Mouse (Mus musculus) thymus, postnatal 36 days (tissue): ENCODE data around the gene Apol6.
"Not testable (repeated sequence)": the region's sequence is repeated elsewhere in the genome, so short reads cannot be mapped to it uniquely, and the experiment has no call there.

ENCODE experiments used
- DNase-seq, 2 experiments: peaks; one replicate each; pipeline ENCODE4 v3.0.0; 2022; ENCODE audit warnings: mixed read lengths in 2 of 2

The Apol6 gene

DNA sequence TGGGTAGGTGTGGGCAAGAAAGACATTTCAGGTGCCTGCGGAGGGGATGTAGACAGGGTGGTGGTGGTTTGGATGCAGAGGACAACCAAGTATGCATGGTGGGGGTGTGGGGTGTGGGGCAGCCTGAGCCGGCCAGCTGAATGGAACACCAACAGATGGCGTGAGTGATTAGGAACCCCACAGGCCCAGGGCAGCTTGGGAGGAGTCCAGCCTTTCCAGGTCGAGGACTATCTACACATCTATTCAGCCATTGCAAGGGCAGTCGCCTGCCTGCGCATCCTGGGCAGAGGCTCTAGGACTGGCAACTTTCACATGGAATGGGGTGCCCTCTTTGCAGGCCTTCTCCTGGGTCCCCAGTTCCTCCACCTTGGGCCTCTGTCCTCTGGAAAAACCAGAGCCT, 10.0 kb upstream of the Apol6 start:
- DNase-seq = no peak

GRCm38 (mm10) chr15:77035643-77036042, 8.9 kb upstream of the Apol6 start:
- DNase-seq = no peak

DNA sequence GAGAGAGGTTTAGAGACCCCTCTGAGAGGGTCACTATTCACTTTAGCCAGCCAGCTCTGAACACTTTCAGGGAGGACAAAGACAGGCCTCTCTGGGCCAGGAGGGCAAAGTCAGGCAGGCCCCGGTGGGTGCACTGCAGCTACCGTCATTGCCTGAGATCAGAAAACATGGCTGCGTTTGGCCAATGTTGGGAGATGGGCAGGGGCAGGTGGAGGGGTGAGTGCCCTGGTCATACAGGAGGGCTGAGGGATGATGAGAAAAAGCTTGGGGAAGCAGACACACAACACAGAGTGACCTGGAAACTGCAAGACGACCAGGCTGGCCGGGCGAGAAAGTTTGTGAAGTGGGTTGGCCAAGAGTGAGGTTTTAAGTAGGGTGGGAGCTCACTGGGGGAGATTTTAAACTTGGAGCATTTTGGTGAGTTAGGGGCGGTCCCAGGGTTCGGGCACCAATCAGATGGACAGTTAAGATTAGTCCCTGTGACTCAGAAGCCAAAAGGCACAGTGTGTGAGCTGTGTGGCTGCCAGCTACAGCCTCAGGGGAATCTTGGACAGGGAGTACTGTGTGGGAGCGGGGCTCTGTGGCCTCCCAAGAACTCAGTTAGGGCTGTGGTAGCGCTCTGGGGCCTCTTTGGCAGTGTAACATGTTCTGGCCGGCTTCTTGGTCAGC, 8.1 kb upstream of the Apol6 start:
- DNase-seq = no peak

- no peak for DNase-seq
Measured at GRCm38 (mm10) chr15:77036989-77037277, 7.6 kb upstream of the Apol6 start.

GRCm38 (mm10) chr15:77037278-77038161, 7.0 kb upstream of the Apol6 start:
- DNase-seq = no peak

- no peak for DNase-seq
Measured at GRCm38 (mm10) chr15:77039211-77039700, 5.3 kb upstream of the Apol6 start.

GRCm38 (mm10) chr15:77040784-77041183, 3.7 kb upstream of the Apol6 start:
- DNase-seq = no peak

- no peak for DNase-seq
Measured at GRCm38 (mm10) chr15:77045609-77046008, 1.1 kb downstream of the Apol6 start.

GRCm38 (mm10) chr15:77050570-77050969, 6.0 kb downstream of the Apol6 start, which contains the start of gene Mb:
Gene Mb (minus strand): TSS chr15:77050670.
- DNase-seq = no peak

DNA sequence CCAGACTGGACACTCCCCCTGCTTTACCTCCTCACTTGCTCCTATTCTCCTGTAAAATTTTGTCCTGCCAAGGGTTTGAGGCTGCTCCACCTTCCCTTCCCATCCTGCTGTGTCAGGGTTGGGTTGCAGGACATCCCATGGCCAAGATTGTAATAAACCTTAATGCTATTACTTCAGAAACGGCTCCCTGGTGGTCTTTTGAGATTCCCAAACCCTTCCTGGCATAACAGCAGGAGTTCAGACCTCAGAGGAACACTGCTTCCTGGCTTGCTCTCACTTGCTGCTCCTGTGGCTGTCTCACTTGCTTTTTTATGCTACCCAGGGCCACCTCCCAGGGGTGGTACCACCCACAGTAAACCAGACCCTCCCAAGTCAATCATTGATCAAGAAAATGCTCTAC, 7.6 kb downstream of the Apol6 start:
- DNase-seq = no peak

- DNase-seq = no peak
Measured at GRCm38 (mm10) chr15:77053021-77053420, 8.5 kb downstream of the Apol6 start.

DNA sequence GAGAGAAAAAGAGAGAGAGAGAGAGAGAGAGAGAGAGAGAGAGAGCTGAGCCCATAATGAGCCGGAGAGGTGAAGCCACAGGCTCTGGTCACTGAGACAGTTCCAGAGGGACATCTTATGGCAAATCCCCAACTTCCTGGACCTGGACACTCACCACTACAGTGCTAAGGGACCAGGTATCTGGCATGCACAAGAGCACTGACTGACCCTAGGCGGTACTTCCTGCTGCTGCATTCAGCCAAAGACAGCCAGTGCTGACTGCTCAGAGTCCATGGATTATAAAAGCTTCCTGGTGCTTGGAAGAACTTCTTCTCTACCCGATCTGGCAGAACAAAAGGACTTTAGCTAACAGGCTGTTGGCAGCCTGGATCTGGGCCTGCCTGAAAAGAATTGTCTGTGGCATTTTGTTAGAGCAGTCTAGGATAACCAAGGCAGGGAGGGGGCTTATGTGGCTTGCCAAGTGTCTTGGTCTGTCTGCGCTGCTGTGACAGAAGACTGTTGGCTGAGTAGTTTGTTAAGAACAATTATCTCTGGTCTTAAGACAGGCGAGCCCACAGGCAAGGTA, 10.2 kb downstream of the Apol6 start:
- no peak for DNase-seq

GRCm38 (mm10) chr15:77056001-77056790, 11.7 kb downstream of the Apol6 start:
- DNase-seq = no peak

GRCm38 (mm10) chr15:77056791-77057051, 12.2 kb downstream of the Apol6 start:
- DNase-seq = no peak

- no peak for DNase-seq
Measured at GRCm38 (mm10) chr15:77058566-77058965, 14.0 kb downstream of the Apol6 start.

DNA sequence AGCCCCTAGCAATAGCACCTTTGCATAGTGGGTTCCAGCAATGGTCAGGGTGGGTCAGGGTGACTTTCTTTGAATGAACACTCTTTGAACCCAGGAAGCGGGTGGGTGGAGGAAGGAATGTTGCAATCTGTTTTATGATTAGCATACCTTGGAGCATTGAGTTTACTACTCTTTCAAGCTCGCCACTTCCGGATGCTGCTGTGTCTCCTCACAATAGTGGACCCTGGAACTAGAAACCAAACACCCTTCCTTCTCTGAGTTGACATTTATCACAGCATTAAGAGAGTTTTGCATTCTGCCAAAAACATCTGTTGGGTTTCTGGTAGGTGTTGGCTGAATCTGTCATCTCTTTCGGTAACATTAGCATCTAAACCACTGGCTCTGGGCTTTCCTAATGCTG, 14.9 kb downstream of the Apol6 start:
- DNase-seq = not testable (repeated sequence)

DNA sequence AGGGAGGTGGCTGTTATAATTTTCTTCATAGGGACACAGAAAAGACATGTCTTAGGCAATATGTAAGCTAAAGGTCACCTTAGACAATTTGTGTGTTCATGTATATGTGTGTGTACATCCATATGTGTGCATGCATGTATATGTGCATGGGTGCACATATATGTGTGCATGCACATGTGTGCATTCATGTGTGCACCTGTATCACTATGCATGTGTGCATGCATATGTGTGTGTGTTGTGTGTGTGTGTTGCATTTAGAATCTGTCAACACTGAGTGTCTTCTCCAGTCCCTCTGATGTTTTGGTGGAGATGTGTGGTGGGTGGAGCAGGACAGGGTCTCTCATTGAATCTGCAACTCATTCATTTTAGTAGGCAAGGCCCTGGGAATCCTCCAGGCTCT, 18.2 kb downstream of the Apol6 start:
- DNase-seq = no peak

- DNase-seq = no peak
Measured at GRCm38 (mm10) chr15:77065259-77065852, 20.8 kb downstream of the Apol6 start.

- no peak for DNase-seq
Measured at GRCm38 (mm10) chr15:77066233-77066632, 21.7 kb downstream of the Apol6 start.

- no peak for DNase-seq
Measured at GRCm38 (mm10) chr15:77068439-77068861, 23.9 kb downstream of the Apol6 start.

GRCm38 (mm10) chr15:77069019-77069418, 24.5 kb downstream of the Apol6 start:
- no peak for DNase-seq

GRCm38 (mm10) chr15:77070745-77071268, 26.3 kb downstream of the Apol6 start:
- DNase-seq = peak in 1 of 2 experiments; percentile 24

DNA sequence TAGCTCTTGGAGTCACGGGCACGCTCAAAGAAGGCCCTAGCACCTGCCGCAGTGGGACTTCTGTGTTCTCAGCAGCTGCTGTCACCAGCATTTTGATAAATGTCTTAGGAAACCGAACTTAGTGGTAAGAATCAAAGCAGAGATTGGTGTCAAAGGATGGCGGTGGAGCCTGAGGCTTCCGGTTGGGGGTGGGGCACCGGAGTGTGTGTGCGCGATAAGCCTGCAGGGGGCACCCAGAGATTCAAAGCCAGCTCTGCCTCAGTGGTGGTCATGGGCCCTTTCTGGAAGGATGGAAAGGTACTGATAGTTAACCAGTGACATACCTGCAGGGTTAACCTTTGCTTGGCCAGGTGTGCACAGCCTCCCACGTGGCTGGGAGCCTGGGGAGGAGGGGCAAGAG, 27.0 kb downstream of the Apol6 start:
- DNase-seq = peak; percentile 82 to 83
